Mouse (Mus musculus) small intestine, adult 2 months (tissue): Measurements from ENCODE around the gene Traip.

Experiments used
- CTCF ChIP-seq: fragments of 200-500 bp; IDR thresholded peaks from 2 replicates; pipeline ENCODE4 v1.5.1; 2012; ENCODE audit warnings: low read depth, mild to moderate bottlenecking, control low read depth, inconsistent platforms, low read length, moderate library complexity, mixed read lengths; ENCODE audit not compliant: insufficient replicate concordance, insufficient read length; ENCODE audit errors: extremely low read depth
- POLR2A ChIP-seq: fragments of 200-500 bp; IDR thresholded peaks from 2 replicates; pipeline ENCODE4 v1.6.1; 2012; ENCODE audit warnings: low read depth, mild to moderate bottlenecking, control low read depth, inconsistent platforms, low read length, moderate library complexity

- no peak for TF ChIP-seq CTCF
- TF ChIP-seq POLR2A = no peak
These were observed 42.2 kb upstream of the Traip start for GRCm38 (mm10) chr9:107907801-107908120.
